Mouse (Mus musculus): Measurements from ENCODE around the gene Pcyox1. TPM values are rescaled to one million over a fixed set of nuclear protein-coding genes. Genes with fewer than 3 reads are reported as not detected.

Pcyox1 gene
- polyA plus RNA-seq, 1 experiment: 4.8 TPM

- TF ChIP-seq POLR2A (IDR thresholded peaks at IDR 0.05; ENCODE audit: control insufficient read depth, low read depth, low read length) (no peak), CTCF (IDR thresholded peaks at IDR 0.05; ENCODE audit: control insufficient read depth, insufficient read depth, insufficient replicate concordance, low read depth, low read length) (no peak)
- H3K27ac ChIP-seq (ENCODE audit: control insufficient read depth, insufficient read depth, low read depth, low read length): peak overlapping the region; percentile 28; the same call in 1 of the 2 replicates
- no peaks in the 10 kb centered on the region for H3K36me3 ChIP-seq (ENCODE audit: control insufficient read depth, insufficient read depth, low read length)
- H3K27me3 ChIP-seq (ENCODE audit: control insufficient read depth, insufficient read depth, low read length): no peaks in the 10 kb centered on the region
- H3K4me3 ChIP-seq (ENCODE audit: control insufficient read depth, low read depth, low read length): peak overlapping the region; percentile 88
- H3K4me1 ChIP-seq (ENCODE audit: control insufficient read depth, insufficient read depth, low read length): peaks cover 5% of the 10 kb centered on the region
These were observed 465 bp upstream of the Pcyox1 start for GRCm38 (mm10) chr6:86397257-86397980.

GRCm38 (mm10) chr6:86395969-86396368, 985 bp downstream of the Pcyox1 start:
- H3K27ac ChIP-seq (ENCODE audit: control insufficient read depth, insufficient read depth, low read depth, low read length): no peak overlapping the region
- H3K4me3 ChIP-seq (ENCODE audit: control insufficient read depth, low read depth, low read length): peak overlapping the region; percentile 88; the same call in 1 of the 2 replicates
- no peaks in the 10 kb centered on the region for H3K36me3 ChIP-seq (ENCODE audit: control insufficient read depth, insufficient read depth, low read length)
- no peaks in the 10 kb centered on the region for H3K27me3 ChIP-seq (ENCODE audit: control insufficient read depth, insufficient read depth, low read length)
- no peak for TF ChIP-seq POLR2A (IDR thresholded peaks at IDR 0.05; ENCODE audit: control insufficient read depth, low read depth, low read length)
- TF ChIP-seq CTCF (IDR thresholded peaks at IDR 0.05; ENCODE audit: control insufficient read depth, insufficient read depth, insufficient replicate concordance, low read depth, low read length): no peak
- H3K4me1 ChIP-seq (ENCODE audit: control insufficient read depth, insufficient read depth, low read length): peaks cover 5% of the 10 kb centered on the region

GRCm38 (mm10) chr6:86395021-86395420, 1.9 kb downstream of the Pcyox1 start:
- Histone ChIP-seq H3K4me3 (ENCODE audit: control insufficient read depth, low read depth, low read length) (no peak overlapping the region), H3K27ac (ENCODE audit: control insufficient read depth, insufficient read depth, low read depth, low read length) (no peak overlapping the region), H3K36me3 (ENCODE audit: control insufficient read depth, insufficient read depth, low read length) (no peaks in the 10 kb centered on the region), H3K27me3 (ENCODE audit: control insufficient read depth, insufficient read depth, low read length) (no peaks in the 10 kb centered on the region), H3K4me1 (ENCODE audit: control insufficient read depth, insufficient read depth, low read length) (peaks cover 5% of the 10 kb centered on the region)
- TF ChIP-seq POLR2A (IDR thresholded peaks at IDR 0.05; ENCODE audit: control insufficient read depth, low read depth, low read length) (no peak), CTCF (IDR thresholded peaks at IDR 0.05; ENCODE audit: control insufficient read depth, insufficient read depth, insufficient replicate concordance, low read depth, low read length) (no peak)

- Histone ChIP-seq H3K36me3 (ENCODE audit: control insufficient read depth, insufficient read depth, low read length) (no peaks in the 10 kb centered on the region), H3K4me3 (ENCODE audit: control insufficient read depth, low read depth, low read length) (no peak overlapping the region), H3K4me1 (ENCODE audit: control insufficient read depth, insufficient read depth, low read length) (peaks cover 5% of the 10 kb centered on the region), H3K27ac (ENCODE audit: control insufficient read depth, insufficient read depth, low read depth, low read length) (no peak overlapping the region), H3K27me3 (ENCODE audit: control insufficient read depth, insufficient read depth, low read length) (no peaks in the 10 kb centered on the region)
- TF ChIP-seq CTCF (IDR thresholded peaks at IDR 0.05; ENCODE audit: control insufficient read depth, insufficient read depth, insufficient replicate concordance, low read depth, low read length) (no peak), POLR2A (IDR thresholded peaks at IDR 0.05; ENCODE audit: control insufficient read depth, low read depth, low read length) (no peak)
These were observed 2.8 kb downstream of the Pcyox1 start for GRCm38 (mm10) chr6:86394078-86394720.

GRCm38 (mm10) chr6:86393187-86393586, 3.8 kb downstream of the Pcyox1 start:
- TF ChIP-seq POLR2A (IDR thresholded peaks at IDR 0.05; ENCODE audit: control insufficient read depth, low read depth, low read length): no peak
- TF ChIP-seq CTCF (IDR thresholded peaks at IDR 0.05; ENCODE audit: control insufficient read depth, insufficient read depth, insufficient replicate concordance, low read depth, low read length): no peak
- Histone ChIP-seq H3K4me3 (ENCODE audit: control insufficient read depth, low read depth, low read length) (no peak overlapping the region), H3K4me1 (ENCODE audit: control insufficient read depth, insufficient read depth, low read length) (peaks cover 5% of the 10 kb centered on the region), H3K27me3 (ENCODE audit: control insufficient read depth, insufficient read depth, low read length) (no peaks in the 10 kb centered on the region), H3K36me3 (ENCODE audit: control insufficient read depth, insufficient read depth, low read length) (no peaks in the 10 kb centered on the region), H3K27ac (ENCODE audit: control insufficient read depth, insufficient read depth, low read depth, low read length) (no peak overlapping the region)

- no peaks in the 10 kb centered on the region for H3K27me3 ChIP-seq (ENCODE audit: control insufficient read depth, insufficient read depth, low read length)
- H3K4me3 ChIP-seq (ENCODE audit: control insufficient read depth, low read depth, low read length): no peak overlapping the region
- H3K4me1 ChIP-seq (ENCODE audit: control insufficient read depth, insufficient read depth, low read length): peaks cover 3% of the 10 kb centered on the region; the same call in 1 of the 2 replicates
- TF ChIP-seq CTCF (IDR thresholded peaks at IDR 0.05; ENCODE audit: control insufficient read depth, insufficient read depth, insufficient replicate concordance, low read depth, low read length): no peak
- no peak for TF ChIP-seq POLR2A (IDR thresholded peaks at IDR 0.05; ENCODE audit: control insufficient read depth, low read depth, low read length)
- no peaks in the 10 kb centered on the region for H3K36me3 ChIP-seq (ENCODE audit: control insufficient read depth, insufficient read depth, low read length)
- no peak overlapping the region for H3K27ac ChIP-seq (ENCODE audit: control insufficient read depth, insufficient read depth, low read depth, low read length)
These were observed 5.6 kb downstream of the Pcyox1 start for GRCm38 (mm10) chr6:86391326-86391725.

GRCm38 (mm10) chr6:86388461-86388860, 8.5 kb downstream of the Pcyox1 start:
- Histone ChIP-seq H3K4me3 (ENCODE audit: control insufficient read depth, low read depth, low read length) (no peak overlapping the region), H3K27ac (ENCODE audit: control insufficient read depth, insufficient read depth, low read depth, low read length) (no peak overlapping the region), H3K36me3 (ENCODE audit: control insufficient read depth, insufficient read depth, low read length) (no peaks in the 10 kb centered on the region), H3K4me1 (ENCODE audit: control insufficient read depth, insufficient read depth, low read length) (no peaks in the 10 kb centered on the region; the same call in 1 of the 2 replicates), H3K27me3 (ENCODE audit: control insufficient read depth, insufficient read depth, low read length) (no peaks in the 10 kb centered on the region)
- TF ChIP-seq CTCF (IDR thresholded peaks at IDR 0.05; ENCODE audit: control insufficient read depth, insufficient read depth, insufficient replicate concordance, low read depth, low read length): no peak
